Mouse (Mus musculus): ENCODE measurements at regions not wholly inside any gene's neighbourhood (a gene's known extent, or its start where the extent isn't known, plus 50 kb on each side); places are given as distances from the start of the nearest gene placed in this dataset.
A peak's percentile ranks its signal among the peaks of the same experiment; 100 is the strongest.

DNA sequence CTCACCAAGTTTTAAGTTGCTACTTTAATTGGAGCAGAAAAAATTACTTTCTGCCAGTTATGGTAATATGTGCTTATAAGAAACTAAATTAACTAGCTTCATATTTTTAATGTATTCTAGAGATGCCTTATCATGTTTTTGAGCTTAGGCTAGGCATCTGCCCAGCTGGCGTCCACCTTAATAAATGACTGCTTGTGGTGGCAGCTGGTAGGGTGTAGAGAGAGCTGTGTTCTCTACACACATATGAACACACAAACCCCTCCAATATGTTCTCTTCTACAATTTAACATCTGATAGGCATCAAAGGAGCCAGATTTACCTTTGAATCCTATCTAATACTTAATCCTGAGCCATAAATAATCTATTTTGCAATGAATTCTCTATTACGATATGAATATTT, 173.4 kb downstream of the Gm4340 start:
- no peak overlapping the region for H3K27ac ChIP-seq (ENCODE audit: low read depth, low read length)
- no peaks in the 10 kb centered on the region for H3K36me3 ChIP-seq (ENCODE audit: control insufficient read depth, insufficient read depth, low read length)
- no peak overlapping the region for H3K4me2 ChIP-seq (ENCODE audit: low read length)
- H3K4me3 ChIP-seq (ENCODE audit: low read depth, low read length), result no peak overlapping the region
- ATAC-seq (peak; percentile 66; the same call in 1 of the 2 replicates), DNase-seq (ENCODE audit: low spot score) (peak; percentile 31)
- H3K9me3 ChIP-seq (replicated peaks; ENCODE audit: control insufficient read depth, low read length), result no peaks in the 10 kb centered on the region
- no peaks in the 10 kb centered on the region for H3K4me1 ChIP-seq (ENCODE audit: control insufficient read depth, insufficient read depth, low read length)
- no peaks in the 10 kb centered on the region for H3K27me3 ChIP-seq (replicated peaks; ENCODE audit: control insufficient read depth, insufficient read depth, low read length)
- 90% methylated on average over 2 of the region's 2 CpGs for WGBS
- no peak overlapping the region for H3K9ac ChIP-seq (ENCODE audit: low read length)

GRCm38 (mm10) chr10:104374567-104374966, 180.7 kb downstream of the Gm4340 start:
- no peak overlapping the region for H3K4me3 ChIP-seq (ENCODE audit: low read depth, low read length)
- ATAC-seq, result peak; percentile 54; the same call in 1 of the 2 replicates
- no peaks in the 10 kb centered on the region for H3K27me3 ChIP-seq (replicated peaks; ENCODE audit: control insufficient read depth, insufficient read depth, low read length)
- H3K9me3 ChIP-seq (replicated peaks; ENCODE audit: control insufficient read depth, low read length), result no peaks in the 10 kb centered on the region
- no peaks in the 10 kb centered on the region for H3K36me3 ChIP-seq (ENCODE audit: control insufficient read depth, insufficient read depth, low read length)
- peak; percentile 35 for DNase-seq (ENCODE audit: low spot score)
- no peak overlapping the region for H3K4me2 ChIP-seq (ENCODE audit: low read length)
- H3K4me1 ChIP-seq (ENCODE audit: control insufficient read depth, insufficient read depth, low read length), result no peaks in the 10 kb centered on the region
- 86% methylated on average over 1 of the region's 1 CpGs for WGBS
- no peak overlapping the region for H3K9ac ChIP-seq (ENCODE audit: low read length)
- H3K27ac ChIP-seq (ENCODE audit: low read depth, low read length), result no peak overlapping the region

GRCm38 (mm10) chr10:104388254-104388653, 194.4 kb downstream of the Gm4340 start:
- H3K27ac ChIP-seq (ENCODE audit: low read depth, low read length), result no peak overlapping the region
- no peak overlapping the region for H3K4me2 ChIP-seq (ENCODE audit: low read length)
- H3K9ac ChIP-seq (ENCODE audit: low read length), result no peak overlapping the region
- 71% methylated on average over 2 of the region's 2 CpGs for WGBS
- DNase-seq (ENCODE audit: low spot score), result no peak
- no peak overlapping the region for H3K4me3 ChIP-seq (ENCODE audit: low read depth, low read length)
- no peaks in the 10 kb centered on the region for H3K27me3 ChIP-seq (replicated peaks; ENCODE audit: control insufficient read depth, insufficient read depth, low read length)
- H3K9me3 ChIP-seq (replicated peaks; ENCODE audit: control insufficient read depth, low read length), result no peaks in the 10 kb centered on the region
- no peaks in the 10 kb centered on the region for H3K4me1 ChIP-seq (ENCODE audit: control insufficient read depth, insufficient read depth, low read length)
- H3K36me3 ChIP-seq (ENCODE audit: control insufficient read depth, insufficient read depth, low read length), result no peaks in the 10 kb centered on the region
- no peak for ATAC-seq

- Histone ChIP-seq H3K4me3 (ENCODE audit: low read depth, low read length) (no peak overlapping the region), H3K27me3 (replicated peaks; ENCODE audit: control insufficient read depth, insufficient read depth, low read length) (no peaks in the 10 kb centered on the region), H3K9me3 (replicated peaks; ENCODE audit: control insufficient read depth, low read length) (no peaks in the 10 kb centered on the region), H3K27ac (ENCODE audit: low read depth, low read length) (no peak overlapping the region), H3K36me3 (ENCODE audit: control insufficient read depth, insufficient read depth, low read length) (no peaks in the 10 kb centered on the region), H3K4me2 (ENCODE audit: low read length) (no peak overlapping the region), H3K4me1 (ENCODE audit: control insufficient read depth, insufficient read depth, low read length) (no peaks in the 10 kb centered on the region), H3K9ac (ENCODE audit: low read length) (no peak overlapping the region)
- DNase-seq (ENCODE audit: low spot score) (no peak), ATAC-seq (no peak)
- 93% methylated on average over 1 of the region's 1 CpGs for WGBS
These were observed 201.9 kb downstream of the Gm4340 start for GRCm38 (mm10) chr10:104395711-104396110.

DNA sequence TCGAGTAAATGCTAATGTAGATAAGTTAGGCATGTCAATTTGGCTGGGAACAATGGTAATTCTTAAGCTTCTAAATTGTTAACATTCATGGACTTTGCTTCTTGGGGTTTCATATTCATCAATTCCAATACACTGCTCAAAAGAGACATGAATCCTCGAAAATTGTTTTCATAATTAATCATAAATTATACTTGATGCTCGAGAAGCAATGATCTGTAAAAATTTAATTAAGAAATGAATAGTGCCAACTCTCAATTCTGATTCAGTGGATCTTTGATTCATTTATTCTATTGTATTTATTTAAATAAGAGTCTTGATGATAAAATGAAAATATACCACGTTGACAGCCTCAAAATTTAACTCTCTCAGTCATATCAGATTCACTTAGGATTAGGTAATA, 214.9 kb downstream of the Gm4340 start:
- Histone ChIP-seq H3K4me3 (ENCODE audit: low read depth, low read length) (no peak overlapping the region), H3K4me1 (ENCODE audit: control insufficient read depth, insufficient read depth, low read length) (no peaks in the 10 kb centered on the region), H3K27ac (ENCODE audit: low read depth, low read length) (no peak overlapping the region), H3K9ac (ENCODE audit: low read length) (no peak overlapping the region), H3K9me3 (replicated peaks; ENCODE audit: control insufficient read depth, low read length) (no peaks in the 10 kb centered on the region), H3K27me3 (replicated peaks; ENCODE audit: control insufficient read depth, insufficient read depth, low read length) (no peaks in the 10 kb centered on the region), H3K4me2 (ENCODE audit: low read length) (no peak overlapping the region), H3K36me3 (ENCODE audit: control insufficient read depth, insufficient read depth, low read length) (no peaks in the 10 kb centered on the region)
- ATAC-seq (no peak), DNase-seq (ENCODE audit: low spot score) (no peak)
- 52% methylated on average over 4 of the region's 4 CpGs for WGBS

DNA sequence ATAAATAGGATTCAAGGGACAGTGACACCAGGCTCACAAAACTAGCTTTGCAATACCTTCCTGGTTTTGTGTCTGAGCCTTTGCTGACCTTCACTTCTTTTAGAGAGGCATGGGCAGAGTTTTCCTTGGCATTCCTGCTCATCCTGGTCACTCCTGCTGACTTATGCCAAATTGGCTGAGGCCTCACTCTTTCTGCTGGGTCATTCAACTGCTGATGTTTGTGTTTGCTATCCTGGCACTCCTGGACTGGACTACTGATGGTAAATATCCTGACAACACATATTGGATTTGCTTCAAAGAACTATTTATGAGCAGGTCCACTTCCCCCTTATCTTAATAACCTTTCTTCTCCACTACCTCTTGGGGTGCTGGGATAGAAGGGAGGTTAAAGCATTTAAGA, 228.7 kb downstream of the Gm4340 start:
- Histone ChIP-seq H3K4me1 (ENCODE audit: control insufficient read depth, insufficient read depth, low read length) (no peaks in the 10 kb centered on the region), H3K4me2 (ENCODE audit: low read length) (no peak overlapping the region)

DNA sequence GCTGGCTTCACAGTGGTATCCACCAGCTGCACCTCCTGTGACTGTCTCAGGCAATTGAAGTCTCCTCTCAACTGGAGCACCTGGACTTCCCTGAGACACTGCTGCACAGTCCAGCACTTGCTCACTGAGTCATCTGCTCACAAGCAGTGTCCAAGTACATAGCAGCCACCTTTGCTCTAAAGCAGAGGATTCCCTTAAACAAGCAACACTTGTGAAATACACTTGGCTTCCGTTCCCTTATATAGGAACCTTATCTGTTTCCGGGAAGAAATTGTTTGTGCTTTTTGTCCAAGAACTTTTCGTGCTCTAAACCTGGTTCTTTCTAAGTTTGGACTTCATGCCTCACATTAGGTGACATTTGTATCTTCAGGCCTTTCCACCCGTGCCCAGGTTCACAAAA, 229.3 kb downstream of the Gm4340 start:
- no peak for ATAC-seq
- Histone ChIP-seq H3K27ac (ENCODE audit: low read depth, low read length) (no peak overlapping the region), H3K4me2 (ENCODE audit: low read length) (no peak overlapping the region)

More for the DNA sequence above, 228.7 kb downstream of the Gm4340 start:
- no peaks in the 10 kb centered on the region for H3K27me3 ChIP-seq (replicated peaks; ENCODE audit: control insufficient read depth, insufficient read depth, low read length)
- H3K27ac ChIP-seq (ENCODE audit: low read depth, low read length), result no peak overlapping the region
- no peak for DNase-seq (ENCODE audit: low spot score)
- ATAC-seq, result no peak
- no peak overlapping the region for H3K9ac ChIP-seq (ENCODE audit: low read length)
- no peak overlapping the region for H3K4me3 ChIP-seq (ENCODE audit: low read depth, low read length)
- no peaks in the 10 kb centered on the region for H3K9me3 ChIP-seq (replicated peaks; ENCODE audit: control insufficient read depth, low read length)
- H3K36me3 ChIP-seq (ENCODE audit: control insufficient read depth, insufficient read depth, low read length), result no peaks in the 10 kb centered on the region

DNA sequence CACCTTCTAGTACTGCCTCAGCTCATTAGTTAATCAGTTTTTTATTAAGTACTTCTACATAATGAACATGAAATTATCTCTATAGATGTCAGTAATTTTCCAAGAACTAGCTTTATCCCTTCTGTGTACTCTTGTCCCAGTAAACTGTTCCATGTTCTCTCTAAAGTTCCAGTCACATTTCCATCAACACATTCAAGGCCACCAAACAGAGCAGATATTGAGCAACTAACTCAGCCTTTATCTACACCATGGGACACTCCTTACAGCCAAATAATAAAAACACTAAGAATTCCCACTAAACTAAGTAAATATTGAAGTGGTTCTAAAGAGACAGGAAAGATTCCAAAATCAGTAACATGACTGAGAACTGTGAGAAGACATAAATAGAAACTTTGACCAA, 229.9 kb downstream of the Gm4340 start:
- no peak overlapping the region for H3K4me2 ChIP-seq (ENCODE audit: low read length)
- no peak overlapping the region for H3K27ac ChIP-seq (ENCODE audit: low read depth, low read length)
- no peak for DNase-seq (ENCODE audit: low spot score)
- no peak overlapping the region for H3K4me3 ChIP-seq (ENCODE audit: low read depth, low read length)
- H3K27me3 ChIP-seq (replicated peaks; ENCODE audit: control insufficient read depth, insufficient read depth, low read length), result no peaks in the 10 kb centered on the region
- no peaks in the 10 kb centered on the region for H3K36me3 ChIP-seq (ENCODE audit: control insufficient read depth, insufficient read depth, low read length)
- no peaks in the 10 kb centered on the region for H3K9me3 ChIP-seq (replicated peaks; ENCODE audit: control insufficient read depth, low read length)
- no peak overlapping the region for H3K9ac ChIP-seq (ENCODE audit: low read length)
- no peaks in the 10 kb centered on the region for H3K4me1 ChIP-seq (ENCODE audit: control insufficient read depth, insufficient read depth, low read length)
- ATAC-seq, result no peak

More for the DNA sequence above, 229.3 kb downstream of the Gm4340 start:
- no peak for DNase-seq (ENCODE audit: low spot score)
- no peaks in the 10 kb centered on the region for H3K27me3 ChIP-seq (replicated peaks; ENCODE audit: control insufficient read depth, insufficient read depth, low read length)
- no peak overlapping the region for H3K4me3 ChIP-seq (ENCODE audit: low read depth, low read length)
- 84% methylated on average over 4 of the region's 4 CpGs for WGBS
- H3K9me3 ChIP-seq (replicated peaks; ENCODE audit: control insufficient read depth, low read length), result no peaks in the 10 kb centered on the region
- no peak overlapping the region for H3K9ac ChIP-seq (ENCODE audit: low read length)
- H3K4me1 ChIP-seq (ENCODE audit: control insufficient read depth, insufficient read depth, low read length), result no peaks in the 10 kb centered on the region
- H3K36me3 ChIP-seq (ENCODE audit: control insufficient read depth, insufficient read depth, low read length), result no peaks in the 10 kb centered on the region

GRCm38 (mm10) chr10:104444926-104445325, 251.1 kb downstream of the Gm4340 start:
- whole genome bisulfite sequencing, result 86% methylated on average over 4 of the region's 4 CpGs
- no peak overlapping the region for H3K4me3 ChIP-seq (ENCODE audit: low read depth, low read length)
- H3K36me3 ChIP-seq (ENCODE audit: control insufficient read depth, insufficient read depth, low read length), result no peaks in the 10 kb centered on the region
- peak; percentile 10 for DNase-seq (ENCODE audit: low spot score)
- no peak overlapping the region for H3K9ac ChIP-seq (ENCODE audit: low read length)
- no peaks in the 10 kb centered on the region for H3K4me1 ChIP-seq (ENCODE audit: control insufficient read depth, insufficient read depth, low read length)
- no peaks in the 10 kb centered on the region for H3K27me3 ChIP-seq (replicated peaks; ENCODE audit: control insufficient read depth, insufficient read depth, low read length)
- H3K9me3 ChIP-seq (replicated peaks; ENCODE audit: control insufficient read depth, low read length), result no peaks in the 10 kb centered on the region
- H3K27ac ChIP-seq (ENCODE audit: low read depth, low read length), result no peak overlapping the region
- peak; percentile 37; the same call in 1 of the 2 replicates for ATAC-seq
- H3K4me2 ChIP-seq (ENCODE audit: low read length), result no peak overlapping the region
